Mouse (Mus musculus) neural tube, embryonic 12.5 days (tissue): ENCODE data around the gene P2ry14. TPM values are rescaled to one million over a fixed set of nuclear protein-coding genes. Genes with fewer than 3 reads are reported as not detected.
"Not testable (repeated sequence)": the region's sequence is repeated elsewhere in the genome, so short reads cannot be mapped to it uniquely, and the experiment has no call there.

Experiments used
- ATAC-seq: fragments of 200-750 bp; cut with Nextera tagmentation; 2 replicates; pipeline ENCODE4 v1.8.0; 2017; ENCODE audit warnings: low read depth, mild to moderate bottlenecking, moderate TSS enrichment, moderate library complexity; ENCODE audit not compliant: low FRiP score
- H3K27ac ChIP-seq: fragments of 300-500 bp; sonication (generic); 2 replicates; pipeline ENCODE4 v1.5.1; 2016
- H3K27me3 ChIP-seq: fragments of 300-500 bp; sonication (generic); replicated peaks from 2 replicates; pipeline ENCODE4 v1.6.1; 2016; ENCODE audit warnings: mild to moderate bottlenecking
- H3K36me3 ChIP-seq: fragments of 300-500 bp; sonication (generic); 2 replicates; pipeline ENCODE4 v1.6.1; 2016; ENCODE audit warnings: mild to moderate bottlenecking
- H3K4me1 ChIP-seq: fragments of 300-500 bp; sonication (generic); 2 replicates; pipeline ENCODE4 v1.6.1; 2016
- H3K4me2 ChIP-seq: fragments of 300-500 bp; sonication (generic); replicated peaks from 2 replicates; pipeline ENCODE4 v1.6.1; 2016; ENCODE audit warnings: mild to moderate bottlenecking
- H3K4me3 ChIP-seq: fragments of 300-500 bp; sonication (generic); 2 replicates; pipeline ENCODE4 v1.5.1; 2016
- H3K9ac ChIP-seq: fragments of 300-500 bp; sonication (generic); 2 replicates; pipeline ENCODE4 v1.6.1; 2016; ENCODE audit warnings: mild to moderate bottlenecking
- H3K9me3 ChIP-seq: fragments of 300-500 bp; sonication (generic); 2 replicates; pipeline ENCODE4 v1.6.1; 2016; ENCODE audit warnings: mild to moderate bottlenecking
- WGBS: fragments of 180-500 bp; shearing (Covaris S2); methylation state at CpG from one replicate; pipeline ENCODE4 v1.1.7; 2016; 5-methylcytosine and 5-hydroxymethylcytosine counted together
- polyA plus RNA-seq: library from polyadenylated mRNA; unstranded; fragments of >200 nt; fragmentation: Nextera tagmentation; extraction: Ambion mirVana; gene quantifications from 2 replicates; pipeline ENCODE4 v1.2.1, GENCODE M21; 2016

Gene P2ry14
- polyA plus RNA-seq, 1 experiment from 2014 or later: 2.4 TPM

GRCm38 (mm10) chr3:59097421-59097820 is 56.0 kb downstream of the P2ry14 start:
- no peak overlapping the region for H3K4me3 ChIP-seq
- no peak for ATAC-seq
- no peak overlapping the region for H3K27ac ChIP-seq
- no peaks in the 10 kb centered on the region for H3K9me3 ChIP-seq
- H3K4me2 ChIP-seq: no peak overlapping the region
- H3K27me3 ChIP-seq: no peaks in the 10 kb centered on the region
- H3K36me3 ChIP-seq: no peaks in the 10 kb centered on the region
- no peaks in the 10 kb centered on the region for H3K4me1 ChIP-seq
- H3K9ac ChIP-seq: no peak overlapping the region
- 82% methylated on average over 6 of the region's 6 CpGs for WGBS

- 77% methylated on average over 11 of the region's 11 CpGs for WGBS
- ATAC-seq: no peak
- no peaks in the 10 kb centered on the region for H3K4me1 ChIP-seq
Measured at GRCm38 (mm10) chr3:59092702-59093101, 60.7 kb downstream of the P2ry14 start.

DNA sequence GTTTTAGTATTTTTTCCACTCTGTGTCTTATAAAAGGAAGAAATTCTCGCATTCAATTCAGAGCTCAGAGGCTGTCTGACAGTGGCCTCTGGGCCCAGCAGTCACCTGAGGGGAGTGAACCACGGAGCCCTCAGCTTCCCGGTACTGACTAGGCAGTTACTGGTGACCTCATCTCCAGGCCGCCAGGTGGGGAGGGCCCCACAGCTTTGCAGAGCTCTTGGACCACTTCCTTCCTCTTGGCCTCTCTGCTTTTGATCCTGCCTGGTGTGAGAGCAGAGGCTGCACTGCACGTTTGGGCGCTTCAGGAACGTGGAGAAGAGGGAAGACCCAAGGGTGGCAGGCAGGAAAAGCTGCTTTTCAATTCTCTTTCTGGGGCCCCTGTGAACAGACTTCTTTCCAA is 72.5 kb downstream of the P2ry14 start:
- WGBS: 25% methylated on average over 7 of the region's 7 CpGs
- H3K27ac ChIP-seq: no peak overlapping the region
- peaks cover 4% of the 10 kb centered on the region; the same call in 1 of the 2 replicates for H3K4me1 ChIP-seq

More at GRCm38 (mm10) chr3:59092702-59093101, 60.7 kb downstream of the P2ry14 start:
- no peaks in the 10 kb centered on the region for H3K36me3 ChIP-seq
- H3K4me3 ChIP-seq: no peak overlapping the region
- no peak overlapping the region for H3K9ac ChIP-seq
- no peaks in the 10 kb centered on the region for H3K9me3 ChIP-seq
- H3K4me2 ChIP-seq: no peak overlapping the region
- H3K27me3 ChIP-seq: no peaks in the 10 kb centered on the region
- no peak overlapping the region for H3K27ac ChIP-seq

GRCm38 (mm10) chr3:59080293-59080916 is 73.0 kb downstream of the P2ry14 start:
- no peak for ATAC-seq
- WGBS: 22% methylated on average over 6 of the region's 6 CpGs
- no peaks in the 10 kb centered on the region for H3K27me3 ChIP-seq

More for the DNA sequence above, 72.5 kb downstream of the P2ry14 start:
- H3K4me2 ChIP-seq: no peak overlapping the region
- no peak for ATAC-seq
- no peaks in the 10 kb centered on the region for H3K9me3 ChIP-seq
- no peaks in the 10 kb centered on the region for H3K27me3 ChIP-seq
- no peak overlapping the region for H3K4me3 ChIP-seq
- H3K36me3 ChIP-seq: no peaks in the 10 kb centered on the region
- H3K9ac ChIP-seq: no peak overlapping the region

GRCm38 (mm10) chr3:59079327-59079726 is 74.1 kb downstream of the P2ry14 start:
- H3K36me3 ChIP-seq: no peaks in the 10 kb centered on the region
- no peaks in the 10 kb centered on the region for H3K27me3 ChIP-seq
- H3K4me3 ChIP-seq: no peak overlapping the region
- no peak overlapping the region for H3K27ac ChIP-seq
- no peaks in the 10 kb centered on the region for H3K9me3 ChIP-seq
- peaks cover 4% of the 10 kb centered on the region; the same call in 1 of the 2 replicates for H3K4me1 ChIP-seq
- ATAC-seq: peak; percentile 69
- 35% methylated on average over 4 of the region's 4 CpGs for WGBS
- no peak overlapping the region for H3K9ac ChIP-seq
- H3K4me2 ChIP-seq: no peak overlapping the region

More at GRCm38 (mm10) chr3:59080293-59080916, 73.0 kb downstream of the P2ry14 start:
- no peaks in the 10 kb centered on the region for H3K9me3 ChIP-seq
- H3K27ac ChIP-seq: no peak overlapping the region
- H3K4me3 ChIP-seq: no peak overlapping the region
- H3K36me3 ChIP-seq: no peaks in the 10 kb centered on the region
- H3K9ac ChIP-seq: no peak overlapping the region
- no peak overlapping the region for H3K4me2 ChIP-seq
- peaks cover 4% of the 10 kb centered on the region; the same call in 1 of the 2 replicates for H3K4me1 ChIP-seq

DNA sequence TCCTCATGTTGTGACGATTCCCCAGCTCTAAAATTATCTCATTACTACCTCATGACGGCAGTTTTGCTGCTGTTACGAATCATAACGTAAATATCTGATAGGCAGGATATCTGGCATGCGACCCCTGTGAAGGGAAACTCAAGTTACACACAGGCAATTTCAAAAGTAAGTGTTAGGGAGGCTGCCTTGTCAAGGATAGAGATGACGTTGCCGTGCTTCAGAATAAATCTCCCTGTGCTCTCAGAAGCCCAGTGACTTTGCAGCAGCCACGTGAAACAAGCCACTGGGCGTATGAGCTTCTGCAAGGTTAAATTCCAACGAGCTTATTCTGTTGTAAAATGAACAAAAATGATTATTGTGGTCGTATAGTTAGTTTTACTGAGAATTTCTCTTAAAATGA is 74.8 kb downstream of the P2ry14 start:
- no peaks in the 10 kb centered on the region for H3K9me3 ChIP-seq
- no peak overlapping the region for H3K9ac ChIP-seq
- H3K27ac ChIP-seq: no peak overlapping the region
- H3K4me1 ChIP-seq: peaks cover 4% of the 10 kb centered on the region; the same call in 1 of the 2 replicates
- H3K36me3 ChIP-seq: no peaks in the 10 kb centered on the region
- whole genome bisulfite sequencing: 87% methylated on average over 11 of the region's 11 CpGs
- no peak overlapping the region for H3K4me3 ChIP-seq
- ATAC-seq: no peak
- no peaks in the 10 kb centered on the region for H3K27me3 ChIP-seq
- no peak overlapping the region for H3K4me2 ChIP-seq

DNA sequence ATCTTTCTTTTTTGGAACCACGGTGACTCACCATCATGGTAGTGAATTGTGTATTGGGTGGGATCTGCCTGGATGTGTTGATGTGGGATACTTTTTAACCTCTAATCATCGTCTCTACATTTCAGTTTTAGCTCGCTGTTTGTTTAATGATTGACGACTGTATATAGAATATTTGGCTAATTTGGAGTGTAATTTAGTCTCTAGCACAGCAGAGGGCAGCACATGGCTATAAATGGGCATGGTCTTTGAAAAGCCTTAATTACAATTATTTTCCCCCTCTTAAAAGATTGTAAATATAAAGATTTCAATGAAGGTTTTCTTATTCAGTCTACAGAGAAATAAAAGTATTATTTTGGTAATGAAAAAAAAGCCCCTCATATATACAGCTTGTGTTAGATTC is 76.1 kb downstream of the P2ry14 start:
- no peak overlapping the region for H3K4me3 ChIP-seq
- H3K4me2 ChIP-seq: no peak overlapping the region
- H3K36me3 ChIP-seq: no peaks in the 10 kb centered on the region
- no peak for ATAC-seq
- WGBS: 64% methylated on average over 4 of the region's 4 CpGs
- H3K4me1 ChIP-seq: peaks cover 4% of the 10 kb centered on the region; the same call in 1 of the 2 replicates
- no peak overlapping the region for H3K27ac ChIP-seq
- H3K9ac ChIP-seq: no peak overlapping the region
- no peaks in the 10 kb centered on the region for H3K9me3 ChIP-seq
- no peaks in the 10 kb centered on the region for H3K27me3 ChIP-seq

GRCm38 (mm10) chr3:59069071-59069470 is 84.3 kb downstream of the P2ry14 start:
- not testable (repeated sequence) for H3K4me1 ChIP-seq, H3K36me3 ChIP-seq, H3K27me3 ChIP-seq, H3K4me3 ChIP-seq, H3K27ac ChIP-seq, H3K4me2 ChIP-seq, ATAC-seq, H3K9ac ChIP-seq, H3K9me3 ChIP-seq
- 90% methylated on average over 1 of the region's 1 CpGs for WGBS

DNA sequence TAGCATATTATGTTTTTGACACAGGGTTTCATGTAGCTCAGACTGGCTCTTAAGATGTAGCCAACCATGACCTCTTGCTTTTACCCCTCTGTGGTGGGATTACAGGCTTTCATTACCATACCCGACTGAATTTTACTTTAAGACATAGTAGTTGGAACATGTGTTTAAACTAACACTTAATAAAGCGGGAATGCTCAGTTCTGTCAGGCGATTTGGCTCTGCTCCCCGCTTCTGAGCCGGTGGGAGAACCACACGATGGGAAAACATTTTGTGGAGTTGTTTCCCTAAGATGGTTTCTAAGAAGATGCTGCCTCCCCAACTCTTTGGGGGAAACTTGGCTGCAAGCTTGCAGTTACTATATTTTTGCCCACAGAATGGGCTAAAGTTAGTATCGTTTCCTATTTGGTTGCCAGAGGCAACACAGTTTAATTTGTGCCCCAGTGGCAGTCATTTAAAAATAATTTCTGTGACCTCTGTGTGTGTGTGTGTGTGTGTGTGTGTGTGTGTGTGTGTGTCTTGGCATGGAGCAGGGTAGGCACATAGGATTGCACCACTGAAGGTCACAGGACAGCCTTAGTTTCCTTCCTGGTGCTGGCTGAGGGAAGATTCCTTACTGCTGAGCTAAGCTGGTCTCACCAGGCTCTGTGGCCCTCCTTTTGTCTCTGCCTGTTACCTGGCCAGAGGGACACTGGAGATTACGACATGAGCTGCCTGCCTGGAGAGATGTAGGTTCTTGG is 86.7 kb downstream of the P2ry14 start:
- no peak overlapping the region for H3K27ac ChIP-seq
- no peaks in the 10 kb centered on the region for H3K27me3 ChIP-seq
- WGBS: 86% methylated on average over 8 of the region's 8 CpGs
- no peaks in the 10 kb centered on the region for H3K4me1 ChIP-seq
- no peak overlapping the region for H3K4me3 ChIP-seq
- no peak overlapping the region for H3K9ac ChIP-seq
- H3K4me2 ChIP-seq: no peak overlapping the region
- no peaks in the 10 kb centered on the region for H3K36me3 ChIP-seq
- H3K9me3 ChIP-seq: no peaks in the 10 kb centered on the region
- ATAC-seq: no peak

DNA sequence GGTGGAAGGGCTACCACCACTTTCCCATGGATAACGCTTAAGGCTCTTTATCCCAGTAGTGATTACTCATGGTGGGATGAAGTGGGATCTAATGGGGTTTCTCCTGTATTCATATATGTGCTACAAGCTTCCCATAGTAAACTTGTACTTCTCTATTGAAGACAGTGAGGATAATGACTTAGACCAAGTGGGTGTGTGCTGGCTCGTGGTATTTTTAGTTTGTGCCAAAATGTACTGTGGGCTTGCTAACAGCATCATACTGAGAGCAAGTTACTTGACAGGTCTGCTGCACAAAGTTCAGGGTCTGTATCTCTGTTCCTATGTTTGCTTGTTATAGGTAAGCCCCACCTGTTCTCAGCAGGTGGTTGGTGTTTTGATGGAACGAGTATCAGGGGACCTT is 87.5 kb downstream of the P2ry14 start:
- H3K4me2 ChIP-seq: no peak overlapping the region
- no peaks in the 10 kb centered on the region for H3K36me3 ChIP-seq
- no peak for ATAC-seq
- H3K9me3 ChIP-seq: no peaks in the 10 kb centered on the region
- WGBS: 86% methylated on average over 3 of the region's 3 CpGs
- no peak overlapping the region for H3K9ac ChIP-seq
- H3K27me3 ChIP-seq: no peaks in the 10 kb centered on the region
- no peak overlapping the region for H3K4me3 ChIP-seq
- H3K4me1 ChIP-seq: no peaks in the 10 kb centered on the region
- no peak overlapping the region for H3K27ac ChIP-seq
